Mouse (Mus musculus): ENCODE measurements around the gene Klhl2.
A peak's percentile ranks its signal among the peaks of the same experiment; 100 is the strongest.

Klhl2 gene

GRCm38 (mm10) chr8:64849897-64850541 lies at the start of gene Klhl2:
Klhl2 (minus strand) TSS chr8:64850017.
- no peak for DNase-seq (ENCODE audit: extremely low read depth, low read depth, low spot score)

DNA sequence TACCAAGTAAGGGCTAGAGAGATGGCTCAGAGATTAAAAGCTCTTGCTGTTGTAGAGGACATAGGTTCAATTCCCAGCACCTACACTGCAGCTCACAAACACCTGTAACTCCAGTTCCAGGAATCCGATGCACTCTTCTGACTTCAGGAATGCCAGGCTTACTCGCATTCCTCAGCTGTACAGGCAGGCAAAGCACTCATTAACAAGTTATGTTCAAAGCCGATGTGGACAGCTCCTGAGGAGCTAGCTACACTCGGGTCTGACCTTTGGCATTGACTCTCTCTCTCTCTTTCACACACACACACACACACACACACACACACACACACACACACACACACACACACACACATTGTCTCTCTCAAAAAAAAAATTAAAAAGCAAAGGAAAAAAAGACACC lies 48.9 kb upstream of the Klhl2 start:
- DNase-seq (ENCODE audit: extremely low read depth, low read depth, low spot score), result no peak

DNA sequence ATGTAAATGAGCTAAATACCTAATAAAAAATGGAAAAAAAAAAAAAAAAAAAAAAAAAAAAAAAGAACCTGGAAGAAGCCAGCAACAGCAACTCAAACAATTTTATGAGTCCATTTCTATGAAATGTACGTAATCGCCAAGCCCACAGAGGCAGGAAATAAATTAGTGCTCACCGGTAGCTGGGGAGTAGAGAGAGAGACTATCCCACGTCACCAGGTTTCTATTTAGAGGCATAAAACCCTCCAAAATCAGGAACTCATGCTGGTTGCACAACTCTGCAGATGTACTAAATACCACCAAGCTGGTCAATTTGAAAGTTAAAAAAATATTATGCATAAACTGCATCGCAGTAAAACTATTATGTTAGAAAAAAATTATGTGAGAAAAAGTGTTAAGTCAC lies 46.9 kb upstream of the Klhl2 start:
- no peak for DNase-seq (ENCODE audit: extremely low read depth, low read depth, low spot score)

- DNase-seq (ENCODE audit: extremely low read depth, low read depth, low spot score), result peak; percentile 67
Observed at GRCm38 (mm10) chr8:64880619-64881200, 30.9 kb upstream of the Klhl2 start.

DNA sequence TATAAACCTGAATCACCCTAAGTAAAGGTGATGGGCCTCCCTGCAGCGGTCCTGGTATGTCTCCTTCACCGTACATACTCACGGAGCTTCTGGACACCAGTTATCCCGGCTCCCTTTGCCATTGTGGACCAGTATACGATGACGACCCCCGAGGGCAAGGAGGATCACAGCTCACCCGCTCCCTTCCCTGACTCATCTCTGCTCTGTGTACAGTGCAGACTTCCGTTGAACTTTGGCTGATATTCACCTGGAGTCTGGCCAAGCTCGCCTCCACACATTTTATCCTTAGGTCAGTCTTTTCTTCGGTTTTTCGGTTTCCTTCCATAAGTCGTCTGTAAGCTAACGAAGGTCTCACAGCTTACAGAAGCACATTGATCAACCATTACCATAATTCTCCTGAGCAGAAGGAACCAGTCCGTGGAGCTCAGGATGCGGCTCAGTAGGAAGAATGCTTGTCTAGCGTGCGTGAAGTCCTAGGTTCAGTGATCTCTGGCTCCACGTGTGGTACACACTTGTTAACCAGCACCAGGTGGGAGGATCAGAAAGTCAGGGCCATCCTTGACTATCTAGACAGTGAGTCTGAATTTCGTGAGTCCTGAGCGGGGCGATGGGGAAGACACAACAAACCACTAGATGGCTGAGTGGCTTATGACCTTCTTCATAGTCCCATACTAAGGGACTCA lies 28.0 kb upstream of the Klhl2 start:
- DNase-seq (ENCODE audit: extremely low read depth, low read depth, low spot score), result no peak

- DNase-seq (ENCODE audit: extremely low read depth, low read depth, low spot score), result no peak
Observed at GRCm38 (mm10) chr8:64871469-64872165, 21.8 kb upstream of the Klhl2 start.

DNA sequence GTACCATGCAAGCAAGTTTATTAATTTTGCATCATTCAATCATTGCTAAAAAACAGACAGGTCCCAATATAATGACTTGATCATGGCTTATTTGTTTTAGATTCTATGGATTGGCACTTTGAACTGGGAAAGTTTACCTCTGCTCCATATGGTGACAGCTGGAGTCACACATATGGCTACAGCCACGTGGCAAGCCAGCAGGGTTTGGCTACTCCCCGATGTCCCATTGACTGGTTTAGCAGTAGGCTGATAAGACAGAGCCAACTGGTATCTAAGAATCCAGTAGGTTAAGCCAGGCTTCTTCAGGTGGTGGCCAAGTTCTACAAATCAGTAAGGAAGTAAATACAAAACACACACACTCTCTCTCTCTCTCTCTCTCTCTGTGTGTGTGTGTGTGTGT lies 20.4 kb upstream of the Klhl2 start:
- no peak for DNase-seq (ENCODE audit: extremely low read depth, low read depth, low spot score)

- no peak for DNase-seq (ENCODE audit: extremely low read depth, low read depth, low spot score)
Observed at GRCm38 (mm10) chr8:64849091-64849896, 523 bp downstream of the Klhl2 start.

DNA sequence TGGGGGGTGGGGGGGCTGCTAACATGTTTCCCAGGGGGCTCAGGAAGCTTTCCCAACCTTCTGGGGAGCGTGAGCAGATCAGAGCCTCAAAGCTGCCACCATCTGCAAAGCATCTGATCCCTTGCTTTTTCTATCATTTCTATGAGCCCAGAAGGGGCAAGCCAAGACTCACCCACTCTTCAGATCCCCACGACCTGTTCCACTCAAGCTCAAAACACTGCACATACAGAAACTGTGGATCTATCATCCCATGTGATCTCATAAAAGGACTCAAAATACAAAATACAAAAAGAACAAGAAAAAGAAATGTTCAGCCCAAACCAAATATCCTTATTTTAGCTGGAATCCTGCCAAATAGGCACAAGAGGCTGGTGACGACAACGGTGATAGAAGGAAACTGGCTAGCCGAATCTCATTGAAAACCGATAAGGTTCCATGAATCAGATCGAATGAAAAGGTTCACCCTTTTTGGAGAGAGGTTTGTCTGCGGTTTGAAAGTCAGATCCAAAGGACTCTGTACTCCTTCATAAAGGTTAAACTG lies 1.5 kb downstream of the Klhl2 start:
- no peak for DNase-seq (ENCODE audit: extremely low read depth, low read depth, low spot score)

DNA sequence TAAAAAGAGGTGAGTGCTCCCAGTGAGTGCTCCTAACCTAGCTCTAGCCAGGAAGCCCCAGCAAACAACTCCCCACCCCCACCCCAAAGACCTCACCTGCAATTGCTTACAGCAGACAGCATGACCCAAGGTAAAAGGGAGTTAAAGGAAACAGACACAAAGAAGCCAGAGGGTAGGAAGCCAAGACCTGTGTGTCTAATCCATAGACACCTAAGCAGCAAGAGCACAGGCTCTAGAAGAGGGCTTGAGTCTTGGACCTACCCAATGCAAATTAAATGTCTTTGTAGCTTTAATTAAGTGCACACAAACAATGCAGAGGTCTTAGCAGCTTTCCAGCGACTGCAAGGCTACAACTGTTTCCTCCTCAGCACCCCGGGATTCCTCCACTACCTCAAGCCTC lies 2.2 kb downstream of the Klhl2 start:
- no peak for DNase-seq (ENCODE audit: extremely low read depth, low read depth, low spot score)

- no peak for DNase-seq (ENCODE audit: extremely low read depth, low read depth, low spot score)
Observed at GRCm38 (mm10) chr8:64847241-64847640, 2.6 kb downstream of the Klhl2 start.

DNA sequence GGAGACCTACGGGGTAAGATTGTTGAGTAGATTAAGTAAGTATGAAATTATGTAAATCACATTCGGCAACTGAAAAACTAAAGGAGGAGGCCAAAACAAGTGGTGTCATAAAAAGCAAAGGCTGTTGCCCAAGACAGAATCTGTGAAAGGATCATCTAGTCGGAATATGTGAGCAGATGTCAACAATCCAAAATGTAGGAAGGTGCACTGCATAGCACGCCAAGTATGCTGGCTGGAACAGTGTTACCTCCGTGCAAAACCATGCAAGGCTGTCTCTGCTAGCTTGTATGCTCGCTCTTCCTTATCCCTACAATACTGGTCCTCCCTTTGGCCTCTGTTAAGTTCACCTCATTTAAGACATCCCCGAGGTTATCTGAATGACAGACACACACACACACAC lies 4.5 kb downstream of the Klhl2 start:
- DNase-seq (ENCODE audit: extremely low read depth, low read depth, low spot score), result no peak

GRCm38 (mm10) chr8:64844043-64844481 lies 5.8 kb downstream of the Klhl2 start:
- no peak for DNase-seq (ENCODE audit: extremely low read depth, low read depth, low spot score)

DNA sequence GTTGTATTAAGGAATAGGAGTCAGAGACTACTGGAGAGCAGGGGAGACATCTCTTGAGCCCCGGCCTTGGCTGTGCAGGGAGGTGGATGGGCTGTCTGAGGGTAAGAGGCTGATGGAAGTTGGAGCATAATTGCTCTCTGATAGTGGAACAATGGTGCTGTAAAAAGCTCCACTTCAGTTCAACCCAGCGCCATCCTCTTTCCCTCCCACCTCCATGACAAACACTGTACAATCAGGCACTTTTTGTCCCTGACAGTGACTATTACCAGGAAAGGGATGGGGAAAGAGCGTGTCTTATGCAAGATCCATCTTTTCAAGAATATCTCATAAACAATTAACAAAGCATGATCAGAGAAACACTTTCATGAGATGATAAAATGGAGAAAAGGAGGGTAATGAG lies 6.6 kb downstream of the Klhl2 start:
- DNase-seq (ENCODE audit: extremely low read depth, low read depth, low spot score), result no peak

DNA sequence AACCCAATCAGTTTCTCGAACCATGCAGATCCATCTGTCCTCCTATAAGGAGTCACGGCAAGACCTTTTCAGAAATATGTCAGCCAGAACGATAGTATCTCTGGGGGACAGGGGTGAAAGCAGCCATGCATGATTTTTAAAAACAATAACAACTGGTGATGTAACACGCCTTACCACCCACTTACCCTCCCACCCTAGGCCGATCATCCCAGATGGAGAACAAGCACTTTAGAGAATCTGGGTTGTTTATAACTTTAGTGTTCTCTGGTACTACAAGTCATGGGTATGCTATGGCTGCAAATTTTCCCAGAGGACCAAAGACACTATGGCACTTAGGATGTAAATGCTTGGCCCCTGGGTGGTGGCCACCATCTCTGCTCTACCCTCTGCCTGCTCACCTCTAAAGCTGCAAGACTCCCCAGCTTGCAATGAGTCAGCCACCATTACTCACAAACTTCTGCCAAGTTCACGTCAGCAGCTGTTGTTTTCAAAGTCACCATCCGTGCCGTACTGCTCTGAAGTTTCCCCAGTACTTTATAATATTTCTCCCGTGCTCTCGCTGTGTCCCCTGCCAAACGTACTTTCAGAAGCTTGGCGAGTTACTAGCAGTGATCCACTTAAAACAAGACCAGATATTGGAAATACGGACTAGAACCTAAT lies 7.9 kb downstream of the Klhl2 start:
- DNase-seq (ENCODE audit: extremely low read depth, low read depth, low spot score), result no peak

GRCm38 (mm10) chr8:64839628-64840027 lies 10.2 kb downstream of the Klhl2 start:
- DNase-seq (ENCODE audit: extremely low read depth, low read depth, low spot score), result no peak

DNA sequence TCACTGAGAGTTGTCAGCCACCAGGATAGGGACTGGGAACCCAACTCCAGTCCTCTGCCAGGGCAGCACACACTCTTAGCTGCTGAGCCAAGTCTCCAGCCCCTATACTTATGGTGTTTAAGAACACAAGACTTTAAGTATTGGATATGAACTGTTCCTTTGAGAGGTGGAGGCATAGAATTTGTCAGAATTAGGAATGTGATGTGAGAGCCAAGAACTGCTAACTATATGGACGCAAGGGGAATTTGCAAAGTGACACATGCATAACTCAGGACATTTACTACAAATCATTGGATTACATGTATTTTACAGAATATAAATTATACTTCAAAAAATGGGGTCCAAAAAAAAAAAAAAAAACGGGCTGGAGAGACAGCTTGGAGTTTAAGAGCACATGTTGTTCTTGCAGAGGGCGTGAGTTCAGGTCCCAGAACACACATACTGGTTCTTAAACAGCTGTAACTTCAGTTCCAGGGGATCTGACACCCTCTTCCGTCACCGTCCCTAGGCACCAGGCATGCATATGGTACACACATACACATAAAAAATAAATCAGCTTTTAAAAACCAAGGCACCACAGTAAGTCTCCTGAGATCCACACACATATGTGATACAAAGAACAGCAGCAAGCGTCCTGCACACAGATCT lies 14.2 kb downstream of the Klhl2 start:
- no peak for DNase-seq (ENCODE audit: extremely low read depth, low read depth, low spot score)

- no peak for DNase-seq (ENCODE audit: extremely low read depth, low read depth, low spot score)
Observed at GRCm38 (mm10) chr8:64834071-64834877, 15.5 kb downstream of the Klhl2 start.

DNA sequence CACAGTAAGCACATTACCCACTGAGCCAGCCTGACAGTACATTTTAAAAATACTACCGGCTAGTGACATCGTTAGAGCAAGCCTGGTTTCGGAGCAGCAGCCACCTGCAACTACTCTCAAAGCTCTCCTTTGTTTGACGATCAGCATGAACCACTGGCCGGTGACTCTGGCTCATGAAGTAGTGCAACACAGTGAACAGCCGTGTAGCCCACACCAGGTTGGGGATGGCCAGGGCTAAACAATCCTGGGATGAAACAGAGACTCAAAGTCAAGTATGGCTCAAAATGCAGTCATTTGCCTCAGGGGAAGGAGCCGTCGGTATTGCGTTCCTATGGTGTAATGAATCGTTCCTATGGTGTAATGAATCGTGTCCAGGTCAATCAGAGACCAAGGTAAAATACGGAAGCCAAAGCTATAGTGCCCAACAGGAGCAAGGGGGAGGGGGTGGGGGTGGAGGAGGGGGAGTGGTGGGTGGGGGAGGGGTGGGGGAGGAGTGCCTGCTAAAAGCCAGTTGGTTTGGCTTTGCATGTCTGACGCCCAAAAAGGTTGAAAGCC lies 17.2 kb downstream of the Klhl2 start:
- no peak for DNase-seq (ENCODE audit: extremely low read depth, low read depth, low spot score)
